ENCODE assay signal across 8 mouse cellular contexts in the genomic region with DNA sequence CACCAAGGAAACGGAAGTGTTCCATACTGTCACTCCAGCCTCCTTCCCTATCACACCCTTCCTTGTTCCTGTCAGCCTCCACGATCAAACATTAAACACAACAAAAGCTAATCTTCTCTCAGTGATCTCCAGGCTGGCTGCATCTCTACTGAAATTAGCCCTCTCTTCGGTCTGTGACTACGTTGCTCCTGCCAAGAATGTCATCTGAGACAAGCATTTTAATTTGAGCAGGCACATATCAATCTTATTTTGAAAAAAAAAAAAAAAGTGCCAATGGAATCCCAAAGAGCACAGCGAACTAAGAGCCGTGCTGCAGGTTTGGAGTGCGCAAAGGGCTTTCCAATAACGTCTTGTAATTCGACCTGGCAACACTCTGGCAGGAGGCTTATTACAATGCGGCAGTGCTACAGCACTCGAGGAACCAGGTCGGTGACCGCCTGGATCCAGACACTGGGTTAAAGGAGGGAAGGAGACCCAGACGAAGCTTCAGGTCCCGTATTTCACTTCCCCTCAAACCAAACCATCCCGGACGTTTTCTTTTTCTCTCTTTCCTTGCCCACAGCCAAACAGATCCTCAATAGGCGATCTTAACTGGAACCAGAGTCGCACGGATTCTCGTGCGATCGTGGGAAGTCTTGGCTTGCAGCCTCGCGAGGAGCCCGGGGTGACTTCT. TPM values are rescaled to one million over a fixed set of nuclear protein-coding genes. Genes with fewer than 3 reads are reported as not detected.
DNase-seq lines count a peak whose midpoint lies in the region; ATAC-seq and TF ChIP-seq lines count a peak whose summit lies in the region.

No protein-coding gene starts in this region.

- H3K27ac ChIP-seq in brown adipose tissue, adult 24 weeks (replicated peaks; ENCODE audit: low read depth, low read length) = no peak overlapping the region
- H3K27ac ChIP-seq in hindbrain, embryonic 10.5 days = peak overlapping the region; percentile 100
- H3K27ac ChIP-seq in midbrain, postnatal 0 days (ENCODE audit: low read depth, low read length) = peak overlapping the region; percentile 97

- ATAC-seq in midbrain, postnatal 0 days (ENCODE audit: low FRiP score) = peak; percentile 25

- peak overlapping the region; percentile 79 for H3K4me2 ChIP-seq in midbrain, postnatal 0 days (ENCODE audit: low read depth, low read length, poor library complexity, severe bottlenecking)

- TF ChIP-seq CTCF in midbrain, postnatal 0 days (IDR thresholded peaks at IDR 0.05) = no peak

- no peaks in the 10 kb centered on the region for H3K27me3 ChIP-seq in hindbrain, embryonic 10.5 days (ENCODE audit: insufficient read depth, poor library complexity, severe bottlenecking)
- no peaks in the 10 kb centered on the region for H3K27me3 ChIP-seq in midbrain, postnatal 0 days (ENCODE audit: insufficient read depth, low read length)

- peak; percentile 14 to 21 for DNase-seq in left cerebral cortex, postnatal 14 days (ENCODE audit: low spot score in 2 of 2)
- DNase-seq in left cerebral cortex, adult 9 months (ENCODE audit: low spot score in 2 of 2) = no peak
- no peak for DNase-seq in hindbrain, embryonic 10.5 days (ENCODE audit: low spot score)
- DNase-seq in liver = peak; percentile 9
- DNase-seq in midbrain, postnatal 0 days (ENCODE audit: low spot score) = peak; percentile 54
- no peak for DNase-seq in adrenal gland, postnatal 14 days
- no peak for DNase-seq in gastrocnemius, postnatal 36 days

- H3K9me3 ChIP-seq in hindbrain, embryonic 10.5 days = peaks cover 24% of the 10 kb centered on the region
- no peaks in the 10 kb centered on the region for H3K9me3 ChIP-seq in midbrain, postnatal 0 days (ENCODE audit: low read length)

- H3K4me1 ChIP-seq in brown adipose tissue, adult 24 weeks (ENCODE audit: control insufficient read depth, insufficient read depth, insufficient read length, low read length) = peaks cover 7% of the 10 kb centered on the region; the same call in 1 of the 2 replicates
- peaks cover 15% of the 10 kb centered on the region for H3K4me1 ChIP-seq in hindbrain, embryonic 10.5 days (replicated peaks)
- H3K4me1 ChIP-seq in midbrain, postnatal 0 days (ENCODE audit: insufficient read depth, low read length) = peaks cover 3% of the 10 kb centered on the region; the same call in 1 of the 2 replicates

- peak overlapping the region; percentile 72 for H3K4me3 ChIP-seq in brown adipose tissue, adult 24 weeks (ENCODE audit: insufficient read depth, low read depth, low read length)
- peak overlapping the region; percentile 89 for H3K4me3 ChIP-seq in hindbrain, embryonic 10.5 days
- peak overlapping the region; percentile 84 for H3K4me3 ChIP-seq in midbrain, postnatal 0 days (ENCODE audit: low read depth, low read length)

- H3K36me3 ChIP-seq in hindbrain, embryonic 10.5 days = peaks cover 26% of the 10 kb centered on the region
- H3K36me3 ChIP-seq in midbrain, postnatal 0 days (ENCODE audit: insufficient read depth, low read length) = no peaks in the 10 kb centered on the region

- 9% methylated on average over 26 of the region's 26 CpGs for WGBS in hindbrain, embryonic 10.5 days
- WGBS in midbrain, postnatal 0 days = 1% methylated on average over 26 of the region's 26 CpGs

- peak overlapping the region; percentile 100 for H3K9ac ChIP-seq in midbrain, postnatal 0 days (replicated peaks; ENCODE audit: low read length, poor library complexity, severe bottlenecking)

- intact Hi-C loops in left cerebral cortex, postnatal 14 days (cut with DNase I) = loop anchor here (2.0 to 5.0 kb wide), 3 partner anchors 48 to 318 kb away; no protein-coding TSS in a partner anchor
- intact Hi-C loops in gastrocnemius, postnatal 36 days (cut with DNase I) = loop anchor here (5.0 kb wide), 2 partner anchors 142 to 318 kb away; no protein-coding TSS in a partner anchor

RNA-seq across cellular contexts. Expression of gene Spin1, which starts 1.0 kb away (rescaled TPM):
- total RNA-seq in left cerebral cortex, postnatal 14 days (2021) = 100 to 1,000 TPM; 169 to 173 TPM
- 14.7 and 16.4 TPM in 2 replicates for polyA plus RNA-seq in brown adipose tissue, adult 24 weeks (2012; ENCODE audit: insufficient read depth, insufficient read length, missing spikeins)
- polyA plus RNA-seq in hindbrain, embryonic 10.5 days (2016; fragmentation: Nextera tagmentation; extraction: Ambion mirVana) = 75.3 and 76.4 TPM in 2 replicates
- total RNA-seq in midbrain, postnatal 0 days (2014; rRNA removed) = 214 and 241 TPM in 2 replicates
- polyA plus RNA-seq in midbrain, postnatal 0 days (2015; fragmentation: Nextera tagmentation; extraction: Ambion mirVana) = 154 and 158 TPM in 2 replicates
- 64.3 and 66.8 TPM in 2 replicates for total RNA-seq in adrenal gland, postnatal 14 days (2021)
- 10 to 100 TPM; 11.8 to 13.2 TPM for total RNA-seq in gastrocnemius, postnatal 36 days (2021)

Comparison
In these comparisons a context has a peak if more than half of its experiments do, and no peak if none do; other contexts are left out.
1. DNase-seq: peak in left cerebral cortex, postnatal 14 days (2 of 2), liver (single experiment) and midbrain, postnatal 0 days (single experiment); none in left cerebral cortex, adult 9 months (0 of 2), hindbrain, embryonic 10.5 days (single experiment), adrenal gland, postnatal 14 days (single experiment) and gastrocnemius, postnatal 36 days (0 of 2).
2. Peak in every context shown above with its lines, with median percentiles within 50 percentile points of each other: H3K4me3 ChIP-seq.